Mouse (Mus musculus) CD4-positive helper T cell, adult 2 months (primary cell): ENCODE measurements around the gene Ppl.

ENCODE experiments used
- DNase-seq: peaks from one replicate; pipeline ENCODE4 v3.0.0-alpha.2; 2012; ENCODE audit warnings: low read depth, missing footprints, low spot score

Ppl gene

GRCm38 (mm10) chr16:5132401-5132801, at the start of gene Ppl:
Gene Ppl (minus strand): TSS chr16:5132421.
- DNase-seq, result no peak

- no peak for DNase-seq
These were observed 40.4 kb upstream of the Ppl start for GRCm38 (mm10) chr16:5172636-5173035.

- no peak for DNase-seq
These were observed 36.6 kb upstream of the Ppl start for GRCm38 (mm10) chr16:5168829-5169228.

- no peak for DNase-seq
These were observed 35.8 kb upstream of the Ppl start for GRCm38 (mm10) chr16:5168038-5168437.

- DNase-seq, result no peak
These were observed 32.1 kb upstream of the Ppl start for GRCm38 (mm10) chr16:5164327-5164726.

- no peak for DNase-seq
These were observed 27.0 kb upstream of the Ppl start for GRCm38 (mm10) chr16:5159248-5159647.

GRCm38 (mm10) chr16:5157113-5157512, 24.9 kb upstream of the Ppl start:
- no peak for DNase-seq

GRCm38 (mm10) chr16:5156495-5156894, 24.3 kb upstream of the Ppl start:
- DNase-seq, result no peak

GRCm38 (mm10) chr16:5155014-5155413, 22.8 kb upstream of the Ppl start:
- DNase-seq, result no peak

GRCm38 (mm10) chr16:5153299-5154026, 21.2 kb upstream of the Ppl start:
- no peak for DNase-seq

GRCm38 (mm10) chr16:5150544-5150943, 18.3 kb upstream of the Ppl start:
- no peak for DNase-seq

GRCm38 (mm10) chr16:5147037-5147385, 14.8 kb upstream of the Ppl start, which contains the start of gene Sec14l5:
Gene Sec14l5 (plus strand): TSS chr16:5147109.
- DNase-seq, result no peak

- DNase-seq, result peak; percentile 10
These were observed 14.3 kb upstream of the Ppl start for GRCm38 (mm10) chr16:5146367-5147036.

- peak; percentile 68 for DNase-seq
These were observed 13.3 kb upstream of the Ppl start for GRCm38 (mm10) chr16:5145570-5145969.

GRCm38 (mm10) chr16:5139741-5140140, 7.5 kb upstream of the Ppl start:
- DNase-seq, result no peak

- DNase-seq, result no peak
These were observed 4.9 kb upstream of the Ppl start for GRCm38 (mm10) chr16:5137006-5137540.

- DNase-seq, result no peak
These were observed 4.3 kb upstream of the Ppl start for GRCm38 (mm10) chr16:5136505-5136904.

- no peak for DNase-seq
These were observed 3.5 kb upstream of the Ppl start for GRCm38 (mm10) chr16:5135551-5136261.

GRCm38 (mm10) chr16:5134623-5135330, 2.6 kb upstream of the Ppl start:
- DNase-seq, result no peak

- no peak for DNase-seq
These were observed 834 bp downstream of the Ppl start for GRCm38 (mm10) chr16:5131251-5131922.

GRCm38 (mm10) chr16:5130766-5131165, 1.5 kb downstream of the Ppl start:
- no peak for DNase-seq
